Mouse (Mus musculus): ENCODE results near the gene Gm21616. TPM values are rescaled to one million over a fixed set of nuclear protein-coding genes. Genes with fewer than 3 reads are reported as not detected.

Gene Gm21616
- polyA plus RNA-seq (2014; fragmentation: Illumina TruSeq; extraction: RNeasy Lipid Tissue Mini Kit (QIAGEN cat#74804)) = not detected

GRCm38 (mm10) chrX:125435242-125435641 lies at the start of gene Gm21616:
Gm21616 (plus strand) TSS chrX:125435542.

All from ovary, adult 10 weeks (tissue).